Mouse (Mus musculus) hematopoietic stem cell, adult 5-6 weeks (primary cell): Measurements from ENCODE around the gene Unc13d. TPM values are rescaled to one million over a fixed set of nuclear protein-coding genes. Genes with fewer than 3 reads are reported as not detected.
A peak's percentile ranks its signal among the peaks of the same experiment; 100 is the strongest.

Experiments used
- ATAC-seq, 2 experiments: fragments of 125-278 bp in 1 of 2; replicated peaks in 1 of 2; 2 replicates each; pipeline ENCODE4 v1.8.0; 2016 to 2017; ENCODE audit warnings: inconsistent platforms in 2 of 2, mild to moderate bottlenecking in 2 of 2, moderate number of reproducible peaks in 2 of 2, low read depth in 1 of 2, moderate TSS enrichment in 1 of 2; ENCODE audit not compliant: low FRiP score in 2 of 2, poor library complexity in 2 of 2, severe bottlenecking in 2 of 2, insufficient read depth in 1 of 2, low TSS enrichment in 1 of 2
- total RNA-seq: library from RNA; stranded (forward); fragments of 172-1452, 232-1000 nt; gene quantifications from 2 replicates; pipeline ENCODE4 v1.2.3, GENCODE M21; 2017

The Unc13d gene
- total RNA-seq, 1 experiment from 2014 or later = 33.5 TPM

DNA sequence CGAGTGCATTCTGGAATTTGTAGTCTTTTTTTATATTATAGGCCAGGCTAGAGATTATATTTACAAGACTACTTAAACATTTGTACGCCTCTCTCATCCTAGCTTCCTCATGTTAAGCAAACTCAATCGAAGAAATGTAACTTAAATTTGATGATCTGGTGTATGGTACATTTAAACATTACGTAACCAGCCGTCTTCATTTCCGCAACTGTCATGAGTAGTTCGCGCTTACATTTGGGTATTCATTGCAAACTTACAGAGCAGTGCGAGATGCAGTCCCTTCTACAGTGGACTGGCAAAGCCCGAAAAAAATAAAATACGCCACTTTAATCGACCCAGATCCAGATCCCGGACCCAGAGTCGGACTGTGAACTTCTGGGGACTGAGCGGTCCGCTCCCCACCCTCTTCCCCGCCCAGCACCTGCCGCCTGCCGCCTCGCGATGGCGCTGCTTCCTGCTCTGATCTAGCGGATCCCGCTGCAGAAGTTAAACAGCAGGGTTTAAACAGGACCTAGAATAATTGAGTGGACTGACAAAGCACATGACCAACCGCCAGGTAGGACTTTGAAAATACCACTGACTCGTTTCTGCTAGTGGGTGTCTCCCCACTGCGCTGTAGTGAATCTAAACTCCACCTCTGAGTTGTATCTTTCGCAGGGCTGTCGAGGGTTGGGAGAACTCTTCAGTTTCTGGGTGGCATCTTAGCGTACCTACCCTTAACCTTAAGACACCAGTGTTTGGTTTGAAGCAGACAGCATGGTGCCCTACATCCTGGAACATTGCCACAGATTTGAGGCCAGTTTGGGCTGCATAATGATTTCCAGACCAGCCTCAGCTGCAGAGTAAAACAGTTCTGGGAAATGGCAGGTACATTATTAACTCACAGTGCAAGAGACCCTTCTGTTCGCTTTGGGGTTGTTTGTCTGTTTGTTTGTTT is 9.7 kb upstream of the Unc13d start:
- peak; percentile 59 to 65 for ATAC-seq

DNA sequence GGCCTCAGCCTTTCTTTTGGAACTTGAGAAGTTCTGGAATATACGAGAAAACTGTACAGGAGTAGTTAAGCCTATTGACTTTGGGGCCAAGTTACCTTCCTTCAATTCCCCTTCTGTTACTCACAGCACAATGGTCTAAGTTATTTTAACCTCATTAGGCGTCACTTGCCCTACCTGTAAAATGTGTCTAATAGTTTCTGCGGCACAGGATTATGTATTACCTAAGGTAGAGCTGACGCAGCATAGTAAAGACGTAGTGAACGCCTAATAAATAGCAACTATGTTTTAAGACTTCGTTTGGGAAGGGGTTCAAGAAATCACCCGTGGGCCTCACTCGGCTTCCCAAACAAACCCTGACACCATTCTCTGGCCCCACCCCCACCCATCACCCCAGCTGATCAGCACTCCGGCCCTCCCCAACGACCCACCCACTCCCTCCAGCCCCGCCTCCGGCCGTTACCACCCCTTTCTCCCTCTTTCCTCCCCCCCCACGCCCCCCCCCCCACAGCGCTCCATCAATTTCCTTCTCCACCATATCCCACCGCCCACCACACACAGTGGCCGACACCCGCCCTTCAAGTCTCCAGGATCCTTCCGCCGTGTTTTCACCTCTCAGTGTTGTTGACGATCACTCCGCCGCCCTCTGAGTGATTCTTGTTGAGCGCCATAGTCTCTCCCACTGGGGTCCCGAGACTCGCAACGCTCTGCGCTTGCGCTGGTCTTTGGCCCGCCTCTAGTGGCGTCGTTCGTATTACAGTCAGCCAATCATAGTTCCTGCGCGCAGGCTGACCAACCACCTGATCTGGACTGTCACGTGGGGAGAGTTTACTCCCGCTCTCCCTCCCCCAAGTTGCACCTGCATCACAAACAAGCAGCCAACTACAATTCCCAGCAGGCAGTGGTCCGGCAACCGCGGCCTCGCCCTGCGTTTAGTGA is 8.8 kb upstream of the Unc13d start, which contains the start of gene Wbp2:
Gene Wbp2 (minus strand): TSS at position 738 of the 936 bp plus-strand sequence.
- peak; percentile 95 to 96 for ATAC-seq

DNA sequence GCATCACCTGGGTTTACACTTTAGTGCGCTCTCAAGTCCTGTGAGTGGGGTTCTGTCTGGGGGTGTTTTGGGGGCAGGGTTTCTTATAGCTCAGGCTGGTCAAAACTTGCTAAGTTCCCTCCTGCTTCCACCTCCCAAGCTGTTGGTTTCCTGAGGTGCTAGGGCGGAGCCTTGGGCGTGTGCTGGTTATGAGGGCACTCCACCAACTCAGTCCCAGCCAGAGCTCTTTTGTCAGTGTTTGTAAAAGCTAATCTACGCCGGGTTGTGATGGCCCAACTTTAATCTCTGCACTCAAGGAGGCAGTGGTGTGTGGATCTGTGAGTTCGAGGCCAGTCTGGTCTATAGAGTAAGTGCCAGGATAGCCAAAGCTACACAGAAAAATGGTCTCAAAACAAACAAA is 6.4 kb upstream of the Unc13d start:
- no peak for ATAC-seq

DNA sequence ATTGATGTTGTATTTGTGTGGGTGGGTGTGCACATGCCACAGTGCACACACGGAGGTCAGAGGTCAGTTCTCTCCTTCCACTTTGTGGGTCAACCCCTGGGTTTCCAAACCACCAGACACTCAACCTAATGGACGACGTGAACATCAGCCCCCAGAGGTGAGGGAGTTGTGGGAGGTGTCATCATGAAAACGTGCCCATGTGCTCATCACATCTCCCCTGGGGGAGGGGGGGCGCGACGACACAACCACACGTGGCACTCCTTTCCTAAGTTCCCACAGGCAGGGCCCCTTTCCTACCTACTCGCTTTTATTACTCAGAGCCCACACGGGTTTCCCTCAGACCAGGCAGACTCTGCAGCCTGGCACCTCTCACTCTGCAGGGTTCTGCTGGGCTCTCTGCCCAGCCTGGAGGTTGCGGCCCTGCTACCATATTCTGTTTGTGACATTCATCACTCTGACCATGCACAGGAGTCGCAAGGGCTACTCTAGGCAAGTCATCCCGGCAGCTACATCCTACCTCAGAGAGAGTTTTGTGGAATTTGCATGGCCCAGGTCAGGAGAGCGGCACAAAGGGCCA is 5.4 kb upstream of the Unc13d start:
- no peak for ATAC-seq

DNA sequence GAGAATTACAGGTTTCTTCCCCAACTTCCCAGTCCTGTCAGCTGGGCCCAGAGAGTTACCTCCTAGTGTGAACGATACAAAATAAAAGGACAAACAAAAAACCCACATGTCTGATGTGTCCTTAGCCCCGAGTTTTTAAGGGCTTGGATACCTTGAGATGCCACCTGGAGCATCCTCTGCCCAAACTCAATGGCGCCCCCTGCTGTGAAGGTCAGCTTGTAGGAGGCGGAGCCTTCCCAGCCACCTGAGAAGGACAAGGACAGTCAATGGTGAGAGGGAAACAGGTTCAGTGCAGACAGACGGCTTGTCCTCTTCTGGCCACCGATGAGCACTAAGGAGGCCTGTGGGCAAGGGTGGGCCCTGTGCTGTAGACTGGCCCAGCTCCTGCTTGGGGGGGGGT is 3.3 kb upstream of the Unc13d start:
- no peak for ATAC-seq

DNA sequence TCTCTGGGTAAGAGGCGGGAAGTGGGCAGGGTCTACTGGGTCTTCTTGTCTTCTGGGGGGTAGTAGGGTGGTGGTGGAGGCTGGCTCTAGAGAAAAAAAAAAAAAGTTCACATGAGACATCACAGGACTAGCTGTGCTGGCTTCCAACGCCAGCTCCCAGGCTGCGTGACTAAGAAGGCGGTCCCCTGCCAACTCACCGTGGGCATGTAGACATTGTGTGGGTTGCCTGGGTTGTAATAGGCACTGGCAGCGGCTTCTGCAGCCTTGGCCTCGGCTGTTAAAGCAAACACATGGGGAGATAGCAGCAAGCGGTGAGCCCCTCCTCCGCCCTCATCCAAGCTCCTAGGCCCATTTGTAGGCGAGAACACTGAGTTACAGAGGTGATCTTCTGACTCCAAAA is 1.8 kb upstream of the Unc13d start:
- no peak for ATAC-seq

DNA sequence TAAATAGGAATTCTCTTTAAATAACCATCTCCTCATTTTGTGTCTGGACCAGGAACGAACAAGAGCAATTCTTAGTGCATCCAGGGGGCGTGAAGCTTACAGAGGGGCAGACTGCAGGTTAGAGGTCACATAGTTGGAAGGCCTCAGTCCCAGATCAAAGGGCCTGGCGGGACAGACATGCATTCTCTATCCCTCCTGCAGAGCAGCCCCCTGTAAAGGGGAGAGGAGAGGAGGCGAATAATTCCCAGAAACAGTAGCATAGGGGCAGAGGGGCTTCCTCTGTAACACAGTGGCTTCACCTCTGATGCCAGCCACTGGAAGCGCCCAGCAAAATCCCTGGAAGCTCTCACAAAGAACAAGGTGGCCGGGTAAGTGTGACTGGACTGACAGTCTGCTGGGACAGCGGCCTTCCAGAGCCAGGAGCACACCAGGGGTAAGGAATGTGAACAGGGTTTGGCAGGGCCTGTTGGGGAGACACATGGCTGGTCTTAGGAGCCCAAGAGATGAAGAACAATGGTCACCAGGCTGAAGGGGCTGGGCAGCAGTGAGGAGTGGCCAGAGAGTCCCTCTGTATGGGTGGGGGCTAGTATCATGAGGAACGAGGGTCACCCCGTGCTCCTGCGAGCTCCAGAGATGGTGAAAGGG is 1.0 kb upstream of the Unc13d start:
- no peak for ATAC-seq

DNA sequence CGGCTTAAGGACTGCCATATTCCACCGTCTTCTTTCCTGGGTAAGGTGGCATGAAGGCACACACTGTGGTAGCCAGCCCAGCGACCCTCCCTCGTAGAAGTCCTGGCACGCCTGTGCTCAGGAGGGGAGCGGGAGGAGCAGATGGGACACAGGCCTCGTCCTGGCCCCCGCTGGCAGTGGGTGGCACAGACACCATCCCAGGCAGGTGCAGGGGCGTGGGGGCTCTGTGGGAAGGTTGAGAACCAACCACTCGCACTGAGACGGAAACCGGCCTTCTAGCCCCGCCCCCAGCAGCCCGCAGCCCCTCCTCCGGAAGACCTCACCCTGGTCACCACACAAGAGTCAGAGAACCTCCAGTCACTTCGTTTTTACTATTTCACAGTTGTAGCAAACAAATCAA is 460 bp upstream of the Unc13d start:
- ATAC-seq = peak; percentile 60 to 65

DNA sequence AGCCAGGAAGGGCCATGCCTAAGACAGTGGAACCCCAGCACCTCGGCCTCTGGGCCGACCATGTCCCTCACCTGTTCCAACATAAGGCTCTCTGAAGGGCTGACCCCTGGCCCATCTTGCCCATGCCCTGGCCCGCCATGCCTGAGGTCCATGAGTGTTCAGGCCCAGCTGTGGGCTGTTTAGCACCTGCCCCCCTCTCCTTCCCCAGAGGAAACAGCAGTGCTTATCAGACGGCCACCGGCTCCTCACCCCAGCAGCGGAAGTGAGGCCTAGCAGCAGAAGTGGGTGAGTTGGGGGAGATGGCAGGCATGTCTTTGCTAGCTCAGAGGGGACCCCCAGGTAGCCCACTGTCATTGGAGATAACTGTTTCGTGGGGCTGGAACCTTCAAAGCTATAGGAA is 925 bp downstream of the Unc13d start:
- ATAC-seq = peak; percentile 50 to 52

DNA sequence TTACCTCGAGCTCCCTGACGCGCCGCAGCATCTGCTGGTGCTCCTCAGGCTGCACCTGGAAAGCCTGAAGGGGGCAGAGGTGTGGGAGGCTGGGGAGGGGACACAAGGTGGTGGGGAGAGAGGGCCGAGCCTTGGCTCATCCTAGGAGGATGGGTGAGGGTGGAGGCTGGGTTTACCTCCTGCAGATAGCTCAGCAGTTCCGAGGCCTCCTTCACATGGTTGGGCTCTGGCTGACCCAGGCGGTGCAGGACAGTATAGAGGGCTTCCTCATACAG is 1.6 kb downstream of the Unc13d start:
- no peak for ATAC-seq

DNA sequence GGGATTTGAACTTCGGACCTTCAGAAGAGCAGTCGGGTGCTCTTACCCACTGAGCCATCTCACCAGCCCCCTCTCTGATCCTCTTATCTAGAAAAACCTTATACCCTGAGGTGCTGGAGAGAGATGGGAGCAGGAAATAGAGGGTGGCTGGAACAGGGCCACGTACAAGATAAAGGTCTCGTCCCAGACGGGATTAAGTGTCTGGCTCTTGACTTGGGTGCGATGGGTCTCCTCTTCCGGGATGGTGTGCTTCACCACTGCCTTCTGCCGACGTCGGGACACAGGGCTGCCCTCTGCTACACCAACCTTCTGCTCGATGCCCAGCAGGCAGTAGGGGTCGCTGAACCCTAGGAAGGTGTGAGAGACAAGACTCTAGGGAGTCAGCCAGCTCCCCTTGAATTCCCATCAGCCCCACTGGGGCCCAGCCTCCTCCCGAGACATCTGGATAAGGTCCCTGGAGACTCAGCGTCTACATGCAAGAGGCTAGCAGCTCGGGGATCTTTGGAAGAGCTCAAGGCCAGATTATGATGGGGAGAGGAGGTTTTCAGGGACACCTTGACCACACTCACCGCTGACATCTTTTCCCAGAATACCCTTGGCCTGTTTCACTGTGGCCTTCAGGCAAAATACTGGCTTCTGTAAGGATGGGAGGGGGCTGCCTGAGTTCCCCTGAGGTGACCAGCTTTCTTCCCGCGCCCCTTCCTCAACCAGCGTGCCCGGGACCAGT is 2.1 kb downstream of the Unc13d start:
- no peak for ATAC-seq

DNA sequence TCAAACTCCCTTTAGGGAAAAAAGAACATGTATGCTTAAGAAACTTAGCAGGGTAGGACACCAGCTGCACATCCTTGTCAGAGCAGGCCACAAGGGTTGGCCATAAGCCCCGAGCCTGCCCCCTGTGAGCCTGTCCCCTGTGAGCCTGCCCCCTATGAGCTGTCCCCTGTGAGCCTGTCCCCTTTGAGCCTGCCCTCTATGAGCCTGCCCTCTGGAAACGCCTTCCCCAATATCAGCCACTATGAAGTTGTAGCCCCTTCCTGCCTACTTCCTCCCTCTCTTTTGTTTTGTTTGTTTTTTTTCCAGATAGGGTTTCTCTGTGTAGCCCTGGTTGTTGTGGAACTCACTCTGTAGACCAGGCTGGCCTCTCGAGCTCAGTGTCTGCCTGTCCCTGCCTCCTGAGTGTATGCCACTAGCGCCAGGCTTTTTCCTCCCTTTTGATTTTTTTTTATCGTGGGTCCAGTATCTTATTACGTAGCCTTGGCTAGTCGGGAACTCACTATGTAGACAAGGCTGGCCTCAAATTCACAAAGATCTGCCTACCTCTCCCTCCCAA is 3.2 kb downstream of the Unc13d start:
- ATAC-seq = no peak

DNA sequence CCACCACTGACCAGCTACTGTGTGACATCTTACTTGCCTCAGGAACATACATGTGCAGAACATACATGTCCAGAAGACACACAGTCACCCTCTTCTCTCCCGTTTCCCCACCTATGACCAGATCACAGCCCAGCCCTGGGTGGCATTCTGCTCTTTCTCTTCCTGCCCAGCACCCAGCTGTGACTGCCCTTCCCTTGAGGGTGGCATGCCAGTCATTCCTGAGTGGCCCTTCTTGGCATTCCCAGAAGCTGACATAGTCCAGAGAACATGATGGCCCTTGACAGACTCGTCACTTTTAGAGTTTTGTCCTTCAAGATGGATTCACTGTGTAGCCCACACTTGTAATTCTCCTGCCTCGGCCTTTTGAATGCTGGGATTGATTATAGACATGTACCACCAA is 5.2 kb downstream of the Unc13d start:
- ATAC-seq = no peak

DNA sequence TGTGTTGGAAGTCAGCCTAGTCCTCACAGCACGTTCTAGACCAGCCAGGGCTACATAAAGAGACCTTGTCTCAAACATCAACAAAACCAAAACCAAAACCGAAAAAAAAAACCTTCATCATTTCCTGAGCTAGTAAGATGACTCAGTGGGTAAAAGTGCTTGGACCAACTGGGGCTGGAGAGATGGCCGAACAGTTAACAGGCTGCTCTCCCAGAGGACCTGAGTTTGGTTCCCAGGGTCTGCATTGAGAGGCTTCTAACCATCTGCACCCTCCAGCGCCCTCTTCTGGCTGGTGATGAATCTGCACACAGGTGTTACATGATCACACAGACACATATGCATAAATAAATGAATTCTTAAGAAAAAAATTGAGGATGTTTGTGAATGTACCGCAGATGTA is 6.3 kb downstream of the Unc13d start:
- peak; percentile 46 to 54 for ATAC-seq

DNA sequence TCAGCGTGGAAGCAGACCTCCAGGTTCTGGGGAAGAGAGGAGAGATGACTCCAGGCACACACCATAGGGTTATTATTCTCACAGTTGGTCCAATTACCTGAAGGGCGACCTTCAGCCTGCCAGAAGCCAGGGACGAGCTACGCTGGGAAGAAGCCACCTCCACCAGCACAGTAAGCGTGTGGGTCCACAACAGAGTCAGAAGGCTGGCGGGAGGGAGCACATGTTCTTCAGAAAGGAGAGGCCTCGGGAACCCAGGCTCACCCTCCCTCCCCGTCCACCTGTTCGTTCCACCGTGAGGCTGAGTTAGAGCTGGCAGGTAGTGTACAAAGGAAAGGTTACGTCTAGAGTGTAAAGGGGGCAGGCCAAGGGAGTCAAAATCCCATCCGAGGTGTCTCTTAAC is 12.4 kb downstream of the Unc13d start:
- no peak for ATAC-seq

DNA sequence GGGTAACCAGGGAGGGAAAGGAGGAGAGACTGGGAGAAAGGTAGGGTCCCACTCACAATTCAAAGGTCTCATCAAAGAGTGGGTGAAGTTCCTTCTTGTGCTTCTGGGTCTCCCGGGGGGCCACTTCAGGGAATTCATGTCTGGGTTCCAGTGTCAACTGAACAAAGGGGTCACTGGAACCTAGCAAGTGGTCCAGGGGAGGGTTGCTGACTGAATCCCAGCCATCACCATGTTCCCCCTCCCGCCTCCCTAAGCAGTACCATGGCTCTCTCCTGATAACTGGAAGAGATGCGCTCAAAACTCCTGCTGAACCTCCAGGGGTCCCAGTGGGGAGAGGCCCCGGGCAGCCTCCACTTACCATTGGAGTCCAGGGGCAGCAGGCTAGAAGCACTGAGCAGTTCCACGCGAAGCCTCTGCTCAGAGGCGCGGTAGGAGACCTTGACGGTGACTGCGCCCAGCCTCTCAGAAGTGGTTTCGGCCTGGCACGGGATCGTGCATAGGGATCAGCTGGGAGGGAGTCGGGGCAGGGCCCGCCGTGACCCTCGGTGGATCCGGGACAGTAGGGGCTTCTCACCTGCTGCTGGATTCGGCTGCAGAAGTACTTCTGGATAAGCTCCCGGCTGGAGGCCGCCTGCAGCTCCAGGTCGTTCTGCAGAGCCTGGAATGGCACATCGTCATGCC is 13.4 kb downstream of the Unc13d start:
- ATAC-seq = no peak
